Mouse (Mus musculus) liver, embryonic 13.5 days (tissue): ENCODE results near the gene Fbxl19. TPM values are rescaled to one million over a fixed set of nuclear protein-coding genes. Genes with fewer than 3 reads are reported as not detected.

Source experiments
- ATAC-seq: fragments of 200-750 bp; cut with Nextera tagmentation; 2 replicates; pipeline ENCODE4 v1.8.0; 2017; ENCODE audit warnings: low read depth, mild to moderate bottlenecking, moderate number of reproducible peaks, moderate library complexity
- DNase-seq: peaks from one replicate; pipeline ENCODE4 v3.0.0; 2022
- H3K27ac ChIP-seq: fragments of 300-500 bp; sonication (generic); 2 replicates; pipeline ENCODE4 v1.5.1; 2015; ENCODE audit warnings: moderate library complexity, mild to moderate bottlenecking, inconsistent platforms
- H3K27me3 ChIP-seq: fragments of 300-500 bp; sonication (generic); 2 replicates; pipeline ENCODE4 v1.6.1; 2015; ENCODE audit warnings: mild to moderate bottlenecking, inconsistent platforms
- H3K36me3 ChIP-seq: fragments of 300-500 bp; sonication (generic); 2 replicates; pipeline ENCODE4 v1.6.1; 2015; ENCODE audit warnings: mild to moderate bottlenecking, inconsistent platforms
- H3K4me1 ChIP-seq: fragments of 300-500 bp; sonication (generic); replicated peaks from 2 replicates; pipeline ENCODE4 v1.6.1; 2015; ENCODE audit warnings: inconsistent platforms
- H3K4me2 ChIP-seq: fragments of 300-500 bp; sonication (generic); 2 replicates; pipeline ENCODE4 v1.6.1; 2015; ENCODE audit warnings: inconsistent platforms, mild to moderate bottlenecking, moderate library complexity
- H3K4me3 ChIP-seq: fragments of 300-500 bp; sonication (generic); replicated peaks from 2 replicates; pipeline ENCODE4 v1.5.1; 2015; ENCODE audit warnings: mild to moderate bottlenecking, inconsistent platforms
- H3K9ac ChIP-seq: fragments of 300-500 bp; sonication (generic); 2 replicates; pipeline ENCODE4 v1.6.1; 2015; ENCODE audit warnings: mild to moderate bottlenecking, inconsistent platforms
- H3K9me3 ChIP-seq: fragments of 300-500 bp; sonication (generic); replicated peaks from 2 replicates; pipeline ENCODE4 v1.6.1; 2016; ENCODE audit warnings: inconsistent platforms
- WGBS: fragments of 180-500 bp; shearing (Covaris S2); methylation state at CpG from one replicate; pipeline ENCODE4 v1.1.7; 2015; ENCODE audit not compliant: insufficient replicate concordance; 5-methylcytosine and 5-hydroxymethylcytosine counted together
- microRNA counts: library from miRNA; unstranded; fragments of <30 nt; microRNA quantifications from one replicate; lab custom pipeline; 2016
- microRNA-seq: library from miRNA; unstranded; fragments of <30 nt; microRNA quantifications from one replicate; pipeline ENCODE4, GENCODE M21; 2016
- polyA plus RNA-seq: library from polyadenylated mRNA; unstranded; fragments of >200 nt; fragmentation: Nextera tagmentation; extraction: Ambion mirVana; gene quantifications from 2 replicates; pipeline ENCODE4 v1.2.1, GENCODE M21; 2015

Fbxl19 gene
- polyA plus RNA-seq, 1 experiment from 2014 or later, result 3.3 TPM

- 76% methylated on average over 4 of the region's 4 CpGs for WGBS
- Histone ChIP-seq H3K36me3 (no peaks in the 10 kb centered on the region), H3K9ac (no peak overlapping the region), H3K4me3 (no peak overlapping the region), H3K27me3 (no peaks in the 10 kb centered on the region), H3K4me1 (peaks cover 75% of the 10 kb centered on the region), H3K9me3 (no peaks in the 10 kb centered on the region), H3K4me2 (no peak overlapping the region), H3K27ac (no peak overlapping the region; the same call in 1 of the 2 replicates)
- no peak for DNase-seq
- ATAC-seq, result no peak
These were observed 66.9 kb downstream of the Fbxl19 start for GRCm38 (mm10) chr7:127811240-127811639.

- Histone ChIP-seq H3K4me3 (no peak overlapping the region), H3K27ac (no peak overlapping the region), H3K36me3 (no peaks in the 10 kb centered on the region), H3K9ac (no peak overlapping the region), H3K27me3 (no peaks in the 10 kb centered on the region), H3K9me3 (no peaks in the 10 kb centered on the region), H3K4me1 (peaks cover 69% of the 10 kb centered on the region), H3K4me2 (no peak overlapping the region)
- ATAC-seq (no peak), DNase-seq (no peak)
- WGBS, result 62% methylated on average over 3 of the region's 3 CpGs
These were observed 67.9 kb downstream of the Fbxl19 start for GRCm38 (mm10) chr7:127812292-127812691.

GRCm38 (mm10) chr7:127813821-127814220 lies 69.5 kb downstream of the Fbxl19 start:
- Histone ChIP-seq H3K27me3 (no peaks in the 10 kb centered on the region), H3K9me3 (no peaks in the 10 kb centered on the region), H3K36me3 (no peaks in the 10 kb centered on the region), H3K4me3 (no peak overlapping the region), H3K9ac (no peak overlapping the region), H3K4me2 (no peak overlapping the region), H3K4me1 (peaks cover 53% of the 10 kb centered on the region), H3K27ac (peak overlapping the region; percentile 67)
- DNase-seq (no peak), ATAC-seq (peak; percentile 59; the same call in 1 of the 2 replicates)
- WGBS, result 54% methylated on average over 4 of the region's 4 CpGs

- Histone ChIP-seq H3K9ac (no peak overlapping the region), H3K36me3 (no peaks in the 10 kb centered on the region), H3K27me3 (no peaks in the 10 kb centered on the region), H3K27ac (peak overlapping the region; percentile 67), H3K4me1 (peaks cover 48% of the 10 kb centered on the region), H3K4me2 (no peak overlapping the region), H3K9me3 (no peaks in the 10 kb centered on the region), H3K4me3 (no peak overlapping the region)
- DNase-seq (no peak), ATAC-seq (peak; percentile 37; the same call in 1 of the 2 replicates)
- 72% methylated on average over 19 of the region's 19 CpGs for WGBS
These were observed 70.0 kb downstream of the Fbxl19 start for GRCm38 (mm10) chr7:127814241-127814921.

GRCm38 (mm10) chr7:127815116-127815665 lies 70.8 kb downstream of the Fbxl19 start:
- H3K4me1 ChIP-seq, result peaks cover 42% of the 10 kb centered on the region
- DNase-seq (no peak), ATAC-seq (no peak)
- H3K4me2 ChIP-seq, result 0 out of 2 replicates have a peak overlapping the region, but pooled peaks have one; percentile 2
- H3K9ac ChIP-seq, result no peak overlapping the region
- no peak overlapping the region for H3K4me3 ChIP-seq
- H3K9me3 ChIP-seq, result no peaks in the 10 kb centered on the region
- peak overlapping the region; percentile 67 for H3K27ac ChIP-seq
- H3K36me3 ChIP-seq, result no peaks in the 10 kb centered on the region
- 79% methylated on average over 15 of the region's 15 CpGs for WGBS
- no peaks in the 10 kb centered on the region for H3K27me3 ChIP-seq

GRCm38 (mm10) chr7:127815954-127816821 lies 71.8 kb downstream of the Fbxl19 start:
- Histone ChIP-seq H3K27ac (peak overlapping the region; percentile 67; the same call in 1 of the 2 replicates), H3K9ac (no peak overlapping the region; the same call in 1 of the 2 replicates)
- peak; percentile 32 for ATAC-seq

GRCm38 (mm10) chr7:127817053-127817452 lies 72.7 kb downstream of the Fbxl19 start:
- 61% methylated on average over 7 of the region's 7 CpGs for WGBS

More at GRCm38 (mm10) chr7:127815954-127816821, 71.8 kb downstream of the Fbxl19 start:
- no peak overlapping the region for H3K4me2 ChIP-seq
- WGBS, result 46% methylated on average over 15 of the region's 15 CpGs
- no peak overlapping the region for H3K4me3 ChIP-seq
- no peaks in the 10 kb centered on the region for H3K36me3 ChIP-seq
- H3K4me1 ChIP-seq, result peaks cover 38% of the 10 kb centered on the region
- no peak for DNase-seq
- H3K9me3 ChIP-seq, result no peaks in the 10 kb centered on the region
- H3K27me3 ChIP-seq, result no peaks in the 10 kb centered on the region

GRCm38 (mm10) chr7:127817776-127818175 lies 73.4 kb downstream of the Fbxl19 start:
- WGBS, result 78% methylated on average over 5 of the region's 5 CpGs

More at GRCm38 (mm10) chr7:127817053-127817452, 72.7 kb downstream of the Fbxl19 start:
- H3K4me2 ChIP-seq, result no peak overlapping the region
- no peaks in the 10 kb centered on the region for H3K36me3 ChIP-seq
- no peak overlapping the region for H3K9ac ChIP-seq
- H3K4me3 ChIP-seq, result no peak overlapping the region
- H3K27me3 ChIP-seq, result no peaks in the 10 kb centered on the region
- H3K9me3 ChIP-seq, result no peaks in the 10 kb centered on the region
- ATAC-seq, result no peak
- no peak overlapping the region for H3K27ac ChIP-seq
- DNase-seq, result no peak
- peaks cover 40% of the 10 kb centered on the region for H3K4me1 ChIP-seq

More at GRCm38 (mm10) chr7:127817776-127818175, 73.4 kb downstream of the Fbxl19 start:
- no peak overlapping the region for H3K27ac ChIP-seq
- DNase-seq (no peak), ATAC-seq (no peak)
- H3K4me1 ChIP-seq, result peaks cover 34% of the 10 kb centered on the region
- no peak overlapping the region for H3K9ac ChIP-seq
- no peaks in the 10 kb centered on the region for H3K9me3 ChIP-seq
- H3K36me3 ChIP-seq, result no peaks in the 10 kb centered on the region
- no peak overlapping the region for H3K4me3 ChIP-seq
- H3K27me3 ChIP-seq, result no peaks in the 10 kb centered on the region
- no peak overlapping the region for H3K4me2 ChIP-seq

MicroRNAs encoded within 50 kb of the gene (microRNA counts, 519-probe panel; counts per million panel counts)
- microRNA mmu-miR-762 (lab: Ali Mortazavi, UCI), result 114 counts per million

Small RNAs within 50 kb of the gene (microRNA-seq; reads per million reads assigned to microRNA genes)
- gene Mir762, result not detected

Other genes with a start within 250 kb of the Fbxl19 start
- gene Srcap, start 232.6 kb upstream of the Fbxl19 start, polyA plus RNA-seq, result 12.6 and 14.5 TPM in 2 replicates
- gene Gm42715, start 225.0 kb upstream of the Fbxl19 start, polyA plus RNA-seq, result 6.1 TPM in 2 replicates
- gene Tmem265, start 183.2 kb upstream of the Fbxl19 start, polyA plus RNA-seq, result 3.3 and 4.0 TPM in 2 replicates
- 19.3 and 20.2 TPM in 2 replicates for gene Phkg2, start 171.2 kb upstream of the Fbxl19 start, polyA plus RNA-seq
- 7.3 TPM in 2 replicates for gene Ccdc189, start 155.9 kb upstream of the Fbxl19 start, polyA plus RNA-seq
- 18.8 and 25.3 TPM in 2 replicates for gene Rnf40, start 155.8 kb upstream of the Fbxl19 start, polyA plus RNA-seq
- 1.6 and 1.8 TPM in 2 replicates for gene Zfp629, start 128.7 kb upstream of the Fbxl19 start, polyA plus RNA-seq
- 26.9 and 28.9 TPM in 2 replicates for gene Bcl7c, start 35.6 kb upstream of the Fbxl19 start, polyA plus RNA-seq
- gene Ctf1, start 31.8 kb upstream of the Fbxl19 start, polyA plus RNA-seq, result 1.8 and 2.2 TPM in 2 replicates
- 0.07 and 0.16 TPM in 2 replicates for gene Ctf2, start 12.4 kb upstream of the Fbxl19 start, polyA plus RNA-seq
- 11.2 and 11.4 TPM in 2 replicates for gene Orai3, start 25.3 kb downstream of the Fbxl19 start, polyA plus RNA-seq
- gene Setd1a, start 32.1 kb downstream of the Fbxl19 start, polyA plus RNA-seq, result 8.4 and 9.0 TPM in 2 replicates
- not detected in 2 replicates for gene Gm49388, start 41.1 kb downstream of the Fbxl19 start, polyA plus RNA-seq
- gene Hsd3b7, start 56.1 kb downstream of the Fbxl19 start, polyA plus RNA-seq, result 37.8 and 39.3 TPM in 2 replicates
- gene Stx4a, start 79.8 kb downstream of the Fbxl19 start, polyA plus RNA-seq, result 17.4 and 17.5 TPM in 2 replicates
- gene Stx1b, start 80.0 kb downstream of the Fbxl19 start, polyA plus RNA-seq, result 0.22 and 0.41 TPM in 2 replicates
- 3.7 and 5.0 TPM in 2 replicates for gene Zfp646, start 131.7 kb downstream of the Fbxl19 start, polyA plus RNA-seq
- gene Zfp668, start 132.3 kb downstream of the Fbxl19 start, polyA plus RNA-seq, result 7.3 and 7.6 TPM in 2 replicates
- gene Prss53, start 146.4 kb downstream of the Fbxl19 start, polyA plus RNA-seq, result 0.19 and 0.24 TPM in 2 replicates
- gene Gm21974, start 150.9 kb downstream of the Fbxl19 start, polyA plus RNA-seq, result not detected in 2 replicates
- 86.9 and 89.1 TPM in 2 replicates for gene Vkorc1, start 151.1 kb downstream of the Fbxl19 start, polyA plus RNA-seq
- 64.4 and 70.0 TPM in 2 replicates for gene Bckdk, start 159.5 kb downstream of the Fbxl19 start, polyA plus RNA-seq
- gene Kat8, start 168.0 kb downstream of the Fbxl19 start, polyA plus RNA-seq, result 20.5 and 22.7 TPM in 2 replicates
- 5.8 and 6.4 TPM in 2 replicates for gene Prss8, start 185.6 kb downstream of the Fbxl19 start, polyA plus RNA-seq
- 4.0 and 4.1 TPM in 2 replicates for gene Prss36, start 202.2 kb downstream of the Fbxl19 start, polyA plus RNA-seq
- 160 and 170 TPM in 2 replicates for gene Fus, start 222.9 kb downstream of the Fbxl19 start, polyA plus RNA-seq
- 23.7 and 31.2 TPM in 2 replicates for gene Pycard, start 249.3 kb downstream of the Fbxl19 start, polyA plus RNA-seq